Mouse (Mus musculus): ENCODE results near the gene Fam129a. TPM values are rescaled to one million over a fixed set of nuclear protein-coding genes. Genes with fewer than 3 reads are reported as not detected.
A peak's percentile ranks its signal among the peaks of the same experiment; 100 is the strongest.

Gene Fam129a
- polyA plus RNA-seq, 1 experiment from 2014 or later: 4.6 TPM

DNA sequence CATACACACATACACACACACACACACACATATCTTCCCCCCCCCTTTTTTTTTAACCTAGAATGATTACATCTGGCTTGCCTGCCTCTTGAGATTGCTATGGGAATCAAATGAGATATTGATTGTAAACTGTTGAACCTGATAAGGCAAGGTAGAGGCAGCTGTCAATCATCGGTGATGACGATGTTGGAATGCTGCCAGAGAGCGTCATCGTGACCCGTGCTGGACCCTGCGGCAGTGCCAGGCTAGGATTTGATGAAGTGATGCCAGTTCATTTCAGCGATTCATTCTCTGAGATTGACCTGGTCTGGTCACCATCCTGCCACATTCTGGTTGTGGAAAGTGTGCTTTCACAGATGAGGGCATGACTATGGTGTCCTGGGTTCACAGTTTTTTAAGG is 108.2 kb downstream of the Fam129a start:
- Histone ChIP-seq H3K4me3 (ENCODE audit: low read depth, low read length) (no peak overlapping the region), H3K27ac (ENCODE audit: low read depth) (no peak overlapping the region), H3K27me3 (ENCODE audit: insufficient read depth, low read length) (no peaks in the 10 kb centered on the region), H3K36me3 (ENCODE audit: insufficient read depth) (no peaks in the 10 kb centered on the region), H3K4me1 (ENCODE audit: insufficient read depth) (0 out of 2 replicates have a peak, but pooled peaks cover 4% of the 10 kb centered on the region), H3K4me2 (no peak overlapping the region), H3K9me3 (ENCODE audit: low read depth, low read length) (no peaks in the 10 kb centered on the region), H3K9ac (no peak overlapping the region)
- ATAC-seq (ENCODE audit: insufficient read depth) (no peak), DNase-seq (no peak)
- WGBS: 89% methylated on average over 7 of the region's 7 CpGs
- TF ChIP-seq CTCF (IDR thresholded peaks at IDR 0.05; ENCODE audit: low read depth): no peak

DNA sequence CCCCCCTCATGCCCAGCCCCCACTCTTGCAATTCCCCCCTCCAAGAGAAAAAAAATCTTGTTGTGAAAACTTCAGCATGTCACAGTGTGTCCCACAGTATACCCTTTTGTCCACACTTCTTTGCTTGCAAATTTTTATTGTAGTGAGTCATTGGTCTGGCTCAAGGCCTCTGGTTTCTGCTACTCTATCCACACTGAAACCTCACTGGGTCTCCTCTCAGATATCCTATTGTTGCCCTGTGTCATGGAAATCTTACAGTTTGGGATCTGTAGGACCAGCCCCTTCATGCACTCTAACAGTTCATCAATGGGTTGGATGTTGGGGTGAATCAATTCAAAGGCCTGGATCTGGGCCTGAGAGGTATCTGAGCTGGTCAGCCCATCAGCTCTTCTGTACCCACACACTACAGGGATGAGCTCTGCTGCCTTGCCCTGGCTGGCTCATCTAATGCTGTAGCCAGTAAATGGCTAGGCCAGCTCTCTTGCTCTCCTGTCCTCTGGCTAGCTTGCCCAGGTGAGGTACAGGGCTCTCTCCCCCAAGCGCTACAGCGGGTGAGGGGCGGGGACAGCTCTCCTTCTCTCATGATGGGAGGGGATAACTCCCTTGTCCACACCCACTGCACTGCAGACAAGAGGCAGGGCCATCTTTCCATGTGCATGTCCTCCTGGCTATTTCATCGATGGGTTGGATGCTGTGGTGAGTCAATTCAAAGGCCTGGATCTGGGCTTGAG is 109.1 kb downstream of the Fam129a start:
- no peaks in the 10 kb centered on the region for H3K9me3 ChIP-seq (ENCODE audit: low read depth, low read length)
- no peak overlapping the region for H3K9ac ChIP-seq
- no peak overlapping the region for H3K4me2 ChIP-seq
- no peak for DNase-seq
- TF ChIP-seq CTCF (IDR thresholded peaks at IDR 0.05; ENCODE audit: low read depth): no peak
- 0 out of 2 replicates have a peak, but pooled peaks cover 4% of the 10 kb centered on the region for H3K4me1 ChIP-seq (ENCODE audit: insufficient read depth)
- H3K27ac ChIP-seq (ENCODE audit: low read depth): no peak overlapping the region
- WGBS: 89% methylated on average over 4 of the region's 4 CpGs
- no peak for ATAC-seq (ENCODE audit: insufficient read depth)
- H3K27me3 ChIP-seq (ENCODE audit: insufficient read depth, low read length): no peaks in the 10 kb centered on the region
- no peak overlapping the region for H3K4me3 ChIP-seq (ENCODE audit: low read depth, low read length)
- no peaks in the 10 kb centered on the region for H3K36me3 ChIP-seq (ENCODE audit: insufficient read depth)

DNA sequence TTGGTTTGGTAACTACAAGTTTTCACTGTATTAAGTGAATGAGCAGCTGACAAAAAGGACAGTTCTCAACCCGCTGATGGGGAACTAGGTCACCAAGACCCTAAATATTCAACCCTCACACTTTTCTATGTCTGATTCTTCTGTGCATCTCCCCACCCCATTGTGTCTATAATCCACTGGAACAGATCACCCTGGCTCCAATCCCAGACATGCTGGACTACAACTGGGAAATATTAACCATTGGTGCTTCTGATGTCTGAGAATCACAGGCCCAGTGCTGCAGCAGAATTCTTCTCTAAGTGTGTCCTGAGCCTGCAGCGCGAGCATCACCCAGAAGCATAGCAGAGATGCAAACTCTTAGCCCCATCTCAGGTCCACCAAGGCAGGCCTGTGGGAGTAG is 110.0 kb downstream of the Fam129a start:
- peaks cover 10% of the 10 kb centered on the region for H3K4me1 ChIP-seq (ENCODE audit: insufficient read depth)
- no peak overlapping the region for H3K4me3 ChIP-seq (ENCODE audit: low read depth, low read length)
- ATAC-seq (ENCODE audit: insufficient read depth): no peak
- H3K27ac ChIP-seq (ENCODE audit: low read depth): no peak overlapping the region
- WGBS: 92% methylated on average over 3 of the region's 3 CpGs
- no peaks in the 10 kb centered on the region for H3K36me3 ChIP-seq (ENCODE audit: insufficient read depth)
- H3K9me3 ChIP-seq (ENCODE audit: low read depth, low read length): no peaks in the 10 kb centered on the region
- no peak for DNase-seq
- H3K27me3 ChIP-seq (ENCODE audit: insufficient read depth, low read length): no peaks in the 10 kb centered on the region
- H3K9ac ChIP-seq: no peak overlapping the region
- no peak overlapping the region for H3K4me2 ChIP-seq
- no peak for TF ChIP-seq CTCF (IDR thresholded peaks at IDR 0.05; ENCODE audit: low read depth)

DNA sequence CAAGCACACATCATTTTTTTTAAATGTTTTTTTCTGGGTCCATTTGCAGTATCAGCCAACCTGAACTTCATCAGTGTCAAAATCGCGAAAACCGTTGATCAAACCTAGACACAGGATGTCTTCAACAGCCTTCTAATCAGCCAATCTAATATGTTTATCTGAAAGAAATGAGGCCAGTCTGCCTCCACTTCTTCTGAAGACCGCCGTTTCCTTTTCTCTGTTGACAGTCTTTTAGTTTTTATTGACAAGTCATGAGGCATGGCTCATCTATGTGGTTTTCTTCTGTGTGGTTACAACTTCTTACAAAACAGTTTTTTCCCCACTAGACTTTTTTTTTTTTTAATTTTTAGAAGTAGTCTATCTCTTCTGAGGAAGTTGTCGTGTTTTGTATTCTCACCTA is 111.9 kb downstream of the Fam129a start:
- H3K4me1 ChIP-seq (ENCODE audit: insufficient read depth): peaks cover 8% of the 10 kb centered on the region
- WGBS: 64% methylated on average over 6 of the region's 6 CpGs

DNA sequence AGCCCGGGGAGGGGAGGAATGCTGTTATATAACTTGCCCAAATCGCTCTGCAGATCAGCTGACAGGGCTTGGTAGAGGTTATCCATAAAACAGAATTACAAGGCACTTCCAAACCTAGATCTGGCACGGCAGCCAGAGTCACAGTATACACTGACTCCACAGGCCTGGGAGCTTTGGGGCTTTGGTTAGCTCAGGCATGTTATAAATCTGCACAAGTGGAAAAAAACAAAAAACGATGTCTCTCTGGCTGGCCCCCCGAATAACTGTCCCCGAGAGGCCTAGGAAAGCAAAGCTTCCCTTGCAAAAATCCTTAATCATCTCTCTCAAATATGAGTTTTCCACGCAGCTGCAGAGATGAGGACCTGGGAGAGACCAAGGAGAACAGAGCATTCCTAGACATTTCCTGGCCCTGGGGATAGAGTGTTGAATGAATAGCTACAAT is 113.5 kb downstream of the Fam129a start:
- Histone ChIP-seq H3K9me3 (ENCODE audit: low read depth, low read length) (no peaks in the 10 kb centered on the region), H3K27ac (ENCODE audit: low read depth) (peak overlapping the region; percentile 9; the same call in 1 of the 2 replicates), H3K4me3 (ENCODE audit: low read depth, low read length) (no peak overlapping the region), H3K4me2 (no peak overlapping the region), H3K36me3 (ENCODE audit: insufficient read depth) (no peaks in the 10 kb centered on the region), H3K9ac (no peak overlapping the region), H3K4me1 (ENCODE audit: insufficient read depth) (peaks cover 9% of the 10 kb centered on the region), H3K27me3 (ENCODE audit: insufficient read depth, low read length) (no peaks in the 10 kb centered on the region)
- no peak for DNase-seq
- ATAC-seq (ENCODE audit: insufficient read depth): no peak
- no peak for TF ChIP-seq CTCF (IDR thresholded peaks at IDR 0.05; ENCODE audit: low read depth)
- WGBS: 53% methylated on average over 7 of the region's 7 CpGs

More for the DNA sequence above, 111.9 kb downstream of the Fam129a start:
- no peak for DNase-seq
- no peaks in the 10 kb centered on the region for H3K36me3 ChIP-seq (ENCODE audit: insufficient read depth)
- no peak overlapping the region for H3K9ac ChIP-seq
- H3K27me3 ChIP-seq (ENCODE audit: insufficient read depth, low read length): no peaks in the 10 kb centered on the region
- H3K4me2 ChIP-seq: no peak overlapping the region
- ATAC-seq (ENCODE audit: insufficient read depth): no peak
- H3K4me3 ChIP-seq (ENCODE audit: low read depth, low read length): no peak overlapping the region
- no peak overlapping the region for H3K27ac ChIP-seq (ENCODE audit: low read depth)
- H3K9me3 ChIP-seq (ENCODE audit: low read depth, low read length): no peaks in the 10 kb centered on the region
- TF ChIP-seq CTCF (IDR thresholded peaks at IDR 0.05; ENCODE audit: low read depth): no peak

DNA sequence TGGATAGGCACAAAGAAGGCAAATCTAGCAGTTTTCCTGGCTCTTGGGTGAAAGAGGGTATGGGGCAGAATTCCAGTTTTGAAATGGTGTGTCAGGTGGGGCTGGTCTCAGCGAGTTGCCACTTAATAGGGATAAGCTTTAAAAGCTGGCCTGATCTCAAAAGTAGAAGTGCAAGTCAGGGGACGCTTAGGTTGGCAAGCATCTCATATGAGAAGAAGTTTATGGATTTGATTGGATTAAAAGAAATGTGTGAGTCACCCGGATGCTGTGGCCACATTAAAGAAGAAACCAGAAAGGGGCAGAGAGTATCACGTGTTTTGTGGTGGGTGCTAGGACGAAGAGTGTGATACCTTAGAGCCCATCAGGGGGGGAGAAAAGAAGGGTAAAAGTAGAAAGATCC is 114.0 kb downstream of the Fam129a start:
- no peak for ATAC-seq (ENCODE audit: insufficient read depth)
- 66% methylated on average over 5 of the region's 5 CpGs for WGBS
- H3K27ac ChIP-seq (ENCODE audit: low read depth): no peak overlapping the region
- H3K9me3 ChIP-seq (ENCODE audit: low read depth, low read length): no peaks in the 10 kb centered on the region
- DNase-seq: no peak
- H3K4me3 ChIP-seq (ENCODE audit: low read depth, low read length): no peak overlapping the region
- no peaks in the 10 kb centered on the region for H3K36me3 ChIP-seq (ENCODE audit: insufficient read depth)
- no peaks in the 10 kb centered on the region for H3K27me3 ChIP-seq (ENCODE audit: insufficient read depth, low read length)
- TF ChIP-seq CTCF (IDR thresholded peaks at IDR 0.05; ENCODE audit: low read depth): no peak
- H3K4me2 ChIP-seq: no peak overlapping the region
- peaks cover 13% of the 10 kb centered on the region for H3K4me1 ChIP-seq (ENCODE audit: insufficient read depth)
- no peak overlapping the region for H3K9ac ChIP-seq

DNA sequence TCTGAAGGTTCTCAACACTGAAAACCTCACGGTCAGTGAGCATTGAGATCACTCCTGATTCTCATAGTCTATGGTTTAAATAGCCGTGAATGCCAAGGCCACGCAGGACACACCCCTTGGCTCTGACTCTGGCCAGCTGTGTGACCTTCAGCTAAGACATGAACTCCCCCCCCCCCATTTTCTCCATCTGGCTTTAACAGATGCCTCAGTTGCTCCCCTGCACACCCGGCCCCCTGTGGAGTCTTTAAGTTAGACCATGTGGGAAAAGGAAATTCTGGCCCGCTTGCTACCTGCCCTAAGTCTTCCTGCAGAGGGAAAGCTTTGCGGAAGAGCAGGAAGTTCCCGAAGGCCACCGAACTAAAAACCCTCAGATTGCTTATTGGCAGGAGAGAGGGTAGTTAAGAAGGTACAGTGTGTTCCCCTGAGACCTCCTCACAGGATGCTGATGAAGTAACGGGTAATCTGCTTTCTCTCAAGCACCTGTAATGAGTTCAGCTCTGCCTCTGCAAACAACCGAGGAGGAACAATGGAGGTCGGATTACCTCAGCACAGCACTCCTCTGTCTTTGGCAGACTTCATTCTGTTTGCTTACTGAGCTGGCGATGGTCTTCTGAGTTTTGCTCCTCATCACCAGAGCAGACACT is 114.8 kb downstream of the Fam129a start:
- Histone ChIP-seq H3K4me2 (no peak overlapping the region), H3K27me3 (ENCODE audit: insufficient read depth, low read length) (no peaks in the 10 kb centered on the region), H3K9ac (no peak overlapping the region), H3K27ac (ENCODE audit: low read depth) (no peak overlapping the region), H3K4me3 (ENCODE audit: low read depth, low read length) (no peak overlapping the region), H3K36me3 (ENCODE audit: insufficient read depth) (no peaks in the 10 kb centered on the region), H3K9me3 (ENCODE audit: low read depth, low read length) (no peaks in the 10 kb centered on the region), H3K4me1 (ENCODE audit: insufficient read depth) (peaks cover 13% of the 10 kb centered on the region)
- ATAC-seq (ENCODE audit: insufficient read depth): no peak
- no peak for DNase-seq
- 30% methylated on average over 12 of the region's 12 CpGs for WGBS
- no peak for TF ChIP-seq CTCF (IDR thresholded peaks at IDR 0.05; ENCODE audit: low read depth)
